Mouse (Mus musculus): ENCODE data around the gene Rfwd3. TPM values are rescaled to one million over a fixed set of nuclear protein-coding genes. Genes with fewer than 3 reads are reported as not detected.
"Not testable (repeated sequence)": the region's sequence is repeated elsewhere in the genome, so short reads cannot be mapped to it uniquely, and the experiment has no call there.

Gene Rfwd3
- polyA plus RNA-seq, 1 experiment from 2014 or later: 61.0 TPM

DNA sequence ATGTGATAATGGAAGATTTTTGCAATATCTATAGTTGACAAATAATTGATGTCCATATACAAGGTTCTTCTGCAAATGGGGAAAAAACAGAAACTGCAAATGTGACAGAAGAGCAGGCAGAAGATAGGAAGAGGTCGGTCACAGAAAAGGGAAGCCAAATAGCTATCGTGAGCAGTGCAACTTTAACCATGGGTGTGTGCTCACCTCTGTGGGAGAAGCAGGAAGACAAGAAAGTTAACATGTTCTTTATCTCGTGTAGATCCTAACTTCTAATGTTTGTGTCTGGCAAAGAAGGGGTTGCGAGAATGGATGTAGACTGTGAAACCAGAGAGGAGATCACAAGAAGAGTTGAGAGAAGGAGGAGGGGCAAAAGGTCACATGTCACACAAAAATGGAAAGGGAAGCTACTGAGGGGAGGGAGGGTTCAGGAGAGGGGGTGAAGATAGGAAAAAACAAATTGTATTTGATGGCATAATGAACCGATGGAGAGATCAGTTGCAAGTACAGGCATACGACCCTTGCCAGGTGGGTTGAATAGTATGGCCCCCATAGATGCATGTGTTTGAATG is 25.3 kb upstream of the Rfwd3 start:
- no peak for ATAC-seq (replicated peaks; ENCODE audit: low FRiP score, low TSS enrichment, low read depth)
- H3K9me3 ChIP-seq (ENCODE audit: control insufficient read depth, low read length): no peaks in the 10 kb centered on the region
- WGBS: 82% methylated on average over 6 of the region's 6 CpGs

GRCm38 (mm10) chr8:111314729-111315128 is 14.7 kb upstream of the Rfwd3 start:
- ATAC-seq (replicated peaks; ENCODE audit: low FRiP score, low TSS enrichment, low read depth) (no peak), DNase-seq (ENCODE audit: low spot score) (no peak)
- WGBS: 86% methylated on average over 12 of the region's 12 CpGs
- Histone ChIP-seq H3K27ac (ENCODE audit: low read depth) (no peak overlapping the region), H3K4me3 (ENCODE audit: low read depth, low read length) (no peak overlapping the region), H3K4me2 (ENCODE audit: low read length) (no peak overlapping the region), H3K27me3 (replicated peaks; ENCODE audit: control insufficient read depth, insufficient read depth, low read length) (no peaks in the 10 kb centered on the region), H3K9ac (ENCODE audit: low read length) (no peak overlapping the region), H3K9me3 (ENCODE audit: control insufficient read depth, low read length) (no peaks in the 10 kb centered on the region), H3K36me3 (ENCODE audit: control insufficient read depth, insufficient read depth, low read length) (no peaks in the 10 kb centered on the region), H3K4me1 (replicated peaks; ENCODE audit: control insufficient read depth, insufficient read depth, low read length) (no peaks in the 10 kb centered on the region)

More for the DNA sequence above, 25.3 kb upstream of the Rfwd3 start:
- Histone ChIP-seq H3K27me3 (replicated peaks; ENCODE audit: control insufficient read depth, insufficient read depth, low read length) (no peaks in the 10 kb centered on the region), H3K4me3 (ENCODE audit: low read depth, low read length) (no peak overlapping the region), H3K9ac (ENCODE audit: low read length) (no peak overlapping the region), H3K27ac (ENCODE audit: low read depth) (no peak overlapping the region), H3K4me1 (replicated peaks; ENCODE audit: control insufficient read depth, insufficient read depth, low read length) (no peaks in the 10 kb centered on the region), H3K36me3 (ENCODE audit: control insufficient read depth, insufficient read depth, low read length) (no peaks in the 10 kb centered on the region), H3K4me2 (ENCODE audit: low read length) (no peak overlapping the region)
- DNase-seq (ENCODE audit: low spot score): no peak

DNA sequence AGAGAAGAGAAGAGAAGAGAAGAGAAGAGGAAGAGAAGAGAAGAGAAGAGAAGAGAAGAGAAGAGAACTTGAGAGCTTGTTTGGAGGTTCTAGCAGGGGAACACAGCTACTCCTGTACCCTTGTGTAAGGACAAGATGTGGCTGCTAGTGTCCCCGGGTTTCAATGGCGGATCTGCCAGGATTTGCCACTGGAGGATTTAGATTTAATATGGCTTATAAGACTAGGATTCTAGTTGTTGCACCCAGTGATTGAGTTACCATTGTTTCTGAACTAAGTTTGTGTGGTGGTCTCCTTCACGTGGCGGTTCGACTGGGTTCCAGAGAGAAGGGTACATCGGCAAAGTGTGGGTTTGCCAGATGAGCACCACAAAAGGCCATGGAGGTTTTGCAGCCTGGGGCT is 13.9 kb upstream of the Rfwd3 start:
- ATAC-seq (replicated peaks; ENCODE audit: low FRiP score, low TSS enrichment, low read depth): not testable (repeated sequence)

DNA sequence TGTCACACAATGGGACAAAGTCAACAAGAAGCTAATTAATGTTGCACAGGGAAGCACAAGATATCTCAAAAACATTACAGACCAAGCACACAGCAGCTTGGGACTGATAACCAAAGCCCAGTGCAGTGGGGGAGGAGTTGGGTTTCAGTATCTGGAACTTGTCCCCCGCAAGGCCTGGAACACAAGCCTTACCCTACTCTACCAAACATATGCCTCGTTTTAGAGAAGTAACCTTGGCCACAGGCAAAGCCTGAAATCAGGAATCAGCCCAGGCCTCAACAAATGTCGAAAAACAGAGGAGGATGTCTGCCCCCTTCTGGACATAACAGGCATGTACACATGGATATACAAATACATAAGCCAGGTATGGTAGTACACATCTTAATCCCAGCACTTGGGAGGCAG is 12.7 kb upstream of the Rfwd3 start:
- no peaks in the 10 kb centered on the region for H3K9me3 ChIP-seq (ENCODE audit: control insufficient read depth, low read length)
- no peak overlapping the region for H3K4me2 ChIP-seq (ENCODE audit: low read length)
- no peaks in the 10 kb centered on the region for H3K36me3 ChIP-seq (ENCODE audit: control insufficient read depth, insufficient read depth, low read length)
- no peaks in the 10 kb centered on the region for H3K27me3 ChIP-seq (replicated peaks; ENCODE audit: control insufficient read depth, insufficient read depth, low read length)
- H3K4me3 ChIP-seq (ENCODE audit: low read depth, low read length): no peak overlapping the region
- WGBS: 73% methylated on average over 3 of the region's 3 CpGs
- DNase-seq (ENCODE audit: low spot score): no peak
- no peaks in the 10 kb centered on the region for H3K4me1 ChIP-seq (replicated peaks; ENCODE audit: control insufficient read depth, insufficient read depth, low read length)
- H3K9ac ChIP-seq (ENCODE audit: low read length): no peak overlapping the region
- ATAC-seq (replicated peaks; ENCODE audit: low FRiP score, low TSS enrichment, low read depth): no peak
- H3K27ac ChIP-seq (ENCODE audit: low read depth): no peak overlapping the region

More for the DNA sequence above, 13.9 kb upstream of the Rfwd3 start:
- H3K4me1 ChIP-seq (replicated peaks; ENCODE audit: control insufficient read depth, insufficient read depth, low read length); H3K4me2 ChIP-seq (ENCODE audit: low read length); H3K27ac ChIP-seq (ENCODE audit: low read depth); H3K9me3 ChIP-seq (ENCODE audit: control insufficient read depth, low read length); H3K27me3 ChIP-seq (replicated peaks; ENCODE audit: control insufficient read depth, insufficient read depth, low read length); DNase-seq (ENCODE audit: low spot score); H3K9ac ChIP-seq (ENCODE audit: low read length); H3K36me3 ChIP-seq (ENCODE audit: control insufficient read depth, insufficient read depth, low read length); H3K4me3 ChIP-seq (ENCODE audit: low read depth, low read length): not testable (repeated sequence)
- WGBS: 94% methylated on average over 6 of the region's 6 CpGs

DNA sequence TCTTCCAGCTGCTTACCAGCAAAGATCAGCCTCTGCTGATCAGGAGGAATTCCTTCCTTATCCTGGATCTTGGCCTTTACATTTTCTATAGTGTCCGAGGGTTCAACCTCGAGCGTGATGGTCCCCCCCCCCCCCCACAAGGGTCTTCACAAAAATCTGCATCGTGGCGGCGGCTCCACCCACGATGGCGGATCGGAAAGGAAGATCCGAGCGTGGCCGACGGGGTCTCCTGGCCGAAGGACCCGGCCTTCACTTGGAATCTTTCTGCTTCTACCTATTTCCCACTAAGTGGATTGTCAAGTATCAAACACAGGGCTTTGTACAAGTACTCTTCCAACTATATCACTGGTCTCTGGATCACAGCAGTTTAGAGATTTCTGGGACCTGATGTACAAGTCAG is 10.0 kb upstream of the Rfwd3 start:
- not testable (repeated sequence) for H3K4me1 ChIP-seq (replicated peaks; ENCODE audit: control insufficient read depth, insufficient read depth, low read length); H3K4me2 ChIP-seq (ENCODE audit: low read length); H3K36me3 ChIP-seq (ENCODE audit: control insufficient read depth, insufficient read depth, low read length); H3K9me3 ChIP-seq (ENCODE audit: control insufficient read depth, low read length); H3K27ac ChIP-seq (ENCODE audit: low read depth); H3K27me3 ChIP-seq (replicated peaks; ENCODE audit: control insufficient read depth, insufficient read depth, low read length); H3K9ac ChIP-seq (ENCODE audit: low read length); ATAC-seq (replicated peaks; ENCODE audit: low FRiP score, low TSS enrichment, low read depth); DNase-seq (ENCODE audit: low spot score); H3K4me3 ChIP-seq (ENCODE audit: low read depth, low read length)
- 87% methylated on average over 14 of the region's 15 CpGs for WGBS

DNA sequence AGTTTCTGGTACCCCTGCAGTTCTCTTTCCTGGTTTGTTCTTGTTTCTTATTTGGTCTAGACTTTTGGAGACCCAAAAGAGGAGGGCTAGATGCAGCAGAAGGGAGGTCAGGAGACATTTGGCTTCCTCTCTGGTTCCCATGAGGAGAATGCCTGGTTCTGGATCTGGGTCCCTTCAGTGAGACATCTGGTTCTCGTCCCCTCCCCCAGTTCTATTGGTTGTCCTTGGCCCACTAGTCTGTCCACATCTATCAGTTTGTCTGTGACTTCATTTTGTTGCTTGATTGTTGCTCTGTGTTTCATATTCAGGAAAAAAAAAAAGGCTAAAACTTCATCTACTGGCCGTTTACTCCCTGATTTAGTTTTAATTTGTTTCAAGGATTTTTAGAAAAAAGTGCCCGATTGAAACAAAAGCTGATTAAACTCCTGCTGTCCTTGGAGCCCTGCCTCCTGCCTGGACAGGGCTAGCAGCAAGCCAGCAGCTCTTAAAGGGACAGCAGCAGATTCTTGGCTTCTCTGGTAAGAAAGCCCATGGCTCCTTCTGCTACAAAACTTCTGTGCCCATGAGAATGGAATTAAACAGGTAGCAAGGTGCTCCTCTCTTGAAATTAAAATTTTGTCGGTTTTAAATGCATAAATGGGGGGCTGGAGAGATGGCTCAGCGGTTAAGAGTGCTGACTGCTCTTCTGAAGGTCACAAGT is 5.2 kb upstream of the Rfwd3 start:
- no peak for DNase-seq (ENCODE audit: low spot score)
- no peaks in the 10 kb centered on the region for H3K27me3 ChIP-seq (replicated peaks; ENCODE audit: control insufficient read depth, insufficient read depth, low read length)

DNA sequence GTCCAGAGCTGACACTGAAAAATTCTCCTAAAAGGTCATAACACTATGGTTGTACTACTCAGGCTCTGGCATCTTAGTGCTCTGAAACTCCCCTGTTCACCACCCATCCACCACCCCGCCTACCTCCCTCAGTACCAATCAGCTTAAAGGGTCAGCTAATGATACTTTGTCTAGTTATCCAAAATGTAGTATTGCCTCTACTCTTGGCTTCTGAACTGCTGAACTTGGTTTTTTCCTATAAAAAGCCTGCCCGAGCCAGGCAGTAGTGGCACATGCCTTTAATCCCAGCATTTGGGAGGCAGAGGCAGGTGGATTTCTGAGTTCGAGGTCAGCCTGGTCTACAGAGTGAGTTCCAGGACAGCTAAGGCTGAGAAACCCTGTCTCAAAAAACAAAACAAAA is 4.3 kb upstream of the Rfwd3 start:
- 82% methylated on average over 3 of the region's 3 CpGs for WGBS
- no peaks in the 10 kb centered on the region for H3K9me3 ChIP-seq (ENCODE audit: control insufficient read depth, low read length)
- H3K36me3 ChIP-seq (ENCODE audit: control insufficient read depth, insufficient read depth, low read length): no peaks in the 10 kb centered on the region
- H3K27ac ChIP-seq (ENCODE audit: low read depth): no peak overlapping the region
- H3K4me1 ChIP-seq (replicated peaks; ENCODE audit: control insufficient read depth, insufficient read depth, low read length): no peaks in the 10 kb centered on the region
- H3K4me2 ChIP-seq (ENCODE audit: low read length): no peak overlapping the region
- H3K9ac ChIP-seq (ENCODE audit: low read length): no peak overlapping the region
- ATAC-seq (replicated peaks; ENCODE audit: low FRiP score, low TSS enrichment, low read depth) (no peak), DNase-seq (ENCODE audit: low spot score) (no peak)
- H3K4me3 ChIP-seq (ENCODE audit: low read depth, low read length): no peak overlapping the region
- H3K27me3 ChIP-seq (replicated peaks; ENCODE audit: control insufficient read depth, insufficient read depth, low read length): no peaks in the 10 kb centered on the region

More for the DNA sequence above, 5.2 kb upstream of the Rfwd3 start:
- ATAC-seq (replicated peaks; ENCODE audit: low FRiP score, low TSS enrichment, low read depth): no peak
- Histone ChIP-seq H3K9me3 (ENCODE audit: control insufficient read depth, low read length) (no peaks in the 10 kb centered on the region), H3K4me2 (ENCODE audit: low read length) (no peak overlapping the region), H3K27ac (ENCODE audit: low read depth) (no peak overlapping the region), H3K9ac (ENCODE audit: low read length) (no peak overlapping the region), H3K4me3 (ENCODE audit: low read depth, low read length) (no peak overlapping the region), H3K4me1 (replicated peaks; ENCODE audit: control insufficient read depth, insufficient read depth, low read length) (no peaks in the 10 kb centered on the region), H3K36me3 (ENCODE audit: control insufficient read depth, insufficient read depth, low read length) (no peaks in the 10 kb centered on the region)
- 36% methylated on average over 5 of the region's 5 CpGs for WGBS

GRCm38 (mm10) chr8:111303076-111303803 is 3.2 kb upstream of the Rfwd3 start:
- WGBS: 74% methylated on average over 5 of the region's 5 CpGs
- not testable (repeated sequence) for H3K4me3 ChIP-seq (ENCODE audit: low read depth, low read length); H3K36me3 ChIP-seq (ENCODE audit: control insufficient read depth, insufficient read depth, low read length); H3K4me1 ChIP-seq (replicated peaks; ENCODE audit: control insufficient read depth, insufficient read depth, low read length); H3K9ac ChIP-seq (ENCODE audit: low read length); H3K4me2 ChIP-seq (ENCODE audit: low read length); H3K9me3 ChIP-seq (ENCODE audit: control insufficient read depth, low read length); H3K27me3 ChIP-seq (replicated peaks; ENCODE audit: control insufficient read depth, insufficient read depth, low read length); H3K27ac ChIP-seq (ENCODE audit: low read depth); ATAC-seq (replicated peaks; ENCODE audit: low FRiP score, low TSS enrichment, low read depth)
- DNase-seq (ENCODE audit: low spot score): peak; percentile 4

Measured in intestine, embryonic 14.5 days (tissue).